Comparison of ENCODE assay signal across 11 mouse cellular contexts in genomic region chr2:114624683-114625082, GRCm38 (mm10). TPM values are rescaled to one million over a fixed set of nuclear protein-coding genes. Genes with fewer than 3 reads are reported as not detected.
DNase-seq lines count a peak whose midpoint lies in the region; ATAC-seq and TF ChIP-seq lines count a peak whose summit lies in the region.
"Had no signal": no experiment of that assay in that cellular context is flagged by ENCODE, and none has a peak within 500 bp of the region (broad histone marks: within the 10 kb centered on the region; RNA-seq: fewer than 3 reads in every experiment).

No protein-coding gene starts in this region.

- TF ChIP-seq CTCF in liver, postnatal 0 days (IDR thresholded peaks at IDR 0.05; ENCODE audit: low read depth), result no peak

- 52% methylated on average over 4 of the region's 4 CpGs for WGBS in liver, postnatal 0 days (ENCODE audit: insufficient replicate concordance)

- no peaks in the 10 kb centered on the region for H3K4me1 ChIP-seq in liver, postnatal 0 days (ENCODE audit: insufficient read depth)

- H3K9ac ChIP-seq in liver, postnatal 0 days (replicated peaks), result no peak overlapping the region
- H3K9ac ChIP-seq: midbrain, embryonic 13.5 days had no signal

- peak; percentile 57 for TF ChIP-seq EP300 in liver, postnatal 0 days (IDR thresholded peaks at IDR 0.05; ENCODE audit: low read depth)

- no peaks in the 10 kb centered on the region for H3K36me3 ChIP-seq in liver, postnatal 0 days (replicated peaks; ENCODE audit: insufficient read depth, low read length)
- H3K36me3 ChIP-seq: midbrain, embryonic 13.5 days had no signal

- ATAC-seq in liver, postnatal 0 days, result peak; percentile 45; the same call in 1 of the 2 replicates
- ATAC-seq: midbrain, embryonic 13.5 days had no signal

- no peak overlapping the region for H3K4me2 ChIP-seq in liver, postnatal 0 days (ENCODE audit: low read depth, low read length)
- H3K4me2 ChIP-seq: midbrain, embryonic 13.5 days had no signal

- no peaks in the 10 kb centered on the region for H3K27me3 ChIP-seq in liver, postnatal 0 days (ENCODE audit: insufficient read depth, low read length)
- H3K27me3 ChIP-seq: midbrain, embryonic 13.5 days had no signal

- no peak overlapping the region for H3K27ac ChIP-seq in liver, postnatal 0 days (ENCODE audit: low read depth)
- H3K27ac ChIP-seq: midbrain, embryonic 13.5 days had no signal

- no peaks in the 10 kb centered on the region for H3K9me3 ChIP-seq in liver, postnatal 0 days (ENCODE audit: low read length)
- H3K9me3 ChIP-seq: midbrain, embryonic 13.5 days had no signal

- DNase-seq in heart, adult 11 months, result peak; percentile 36
- no peak for DNase-seq in heart, adult 18-20 months
- DNase-seq in embryo, embryonic 10 days (ENCODE audit: low spot score), result peak; percentile 63
- peak; percentile 15 for DNase-seq in kidney, adult 18-20 months
- no peak for DNase-seq in liver, postnatal 0 days
- no peak for DNase-seq in thymus, postnatal 25 days
- DNase-seq in frontal cortex, postnatal 36 days (ENCODE audit: low spot score in 2 of 2), result no peak
- no peak for DNase-seq in spleen, adult 12 weeks (ENCODE audit: low spot score)
- DNase-seq: layer of hippocampus, adult 9-11 months; right cerebral cortex, postnatal 25 days had no signal

- no peak overlapping the region for H3K4me3 ChIP-seq in liver, postnatal 0 days (ENCODE audit: low read depth, low read length)
- H3K4me3 ChIP-seq: midbrain, embryonic 13.5 days had no signal

RNA-seq across cellular contexts. Expression of gene Dph6, which starts 30.1 kb away (rescaled TPM):
- total RNA-seq in heart, adult 18-20 months (2021), result 1 to 10 TPM; 7.3 to 9.3 TPM
- 5.2 and 5.7 TPM in 2 replicates for polyA plus RNA-seq in liver, postnatal 0 days (2015; fragmentation: Nextera tagmentation; extraction: Ambion mirVana)

Comparison
In these comparisons a context has a peak if more than half of its experiments do, and no peak if none do; other contexts are left out.
1. DNase-seq: peak in heart, adult 11 months (single experiment), embryo, embryonic 10 days (single experiment) and kidney, adult 18-20 months (single experiment); none in heart, adult 18-20 months (0 of 2), liver, postnatal 0 days (single experiment), thymus, postnatal 25 days (single experiment), frontal cortex, postnatal 36 days (0 of 2) and spleen, adult 12 weeks (single experiment).